Mouse (Mus musculus) liver, embryonic 15.5 days (tissue): ENCODE results near the gene Gadd45b. TPM values are rescaled to one million over a fixed set of nuclear protein-coding genes. Genes with fewer than 3 reads are reported as not detected.
A peak's percentile ranks its signal among the peaks of the same experiment; 100 is the strongest.

Source experiments
- ATAC-seq: fragments of 200-750 bp; cut with Nextera tagmentation; 2 replicates; pipeline ENCODE4 v1.8.0; 2017; ENCODE audit warnings: moderate number of reproducible peaks, mild to moderate bottlenecking, moderate library complexity; ENCODE audit not compliant: insufficient read depth
- H3K27ac ChIP-seq: fragments of 300-500 bp; sonication (generic); replicated peaks from 2 replicates; pipeline ENCODE4 v1.5.1; 2015; ENCODE audit warnings: mild to moderate bottlenecking, inconsistent platforms
- H3K27me3 ChIP-seq: fragments of 300-500 bp; sonication (generic); 2 replicates; pipeline ENCODE4 v1.6.1; 2015; ENCODE audit warnings: mild to moderate bottlenecking, inconsistent platforms
- H3K36me3 ChIP-seq: fragments of 300-500 bp; sonication (generic); replicated peaks from 2 replicates; pipeline ENCODE4 v1.6.1; 2015; ENCODE audit warnings: moderate library complexity, mild to moderate bottlenecking, inconsistent platforms
- H3K4me1 ChIP-seq: fragments of 300-500 bp; sonication (generic); replicated peaks from 2 replicates; pipeline ENCODE4 v1.6.1; 2015; ENCODE audit warnings: inconsistent platforms
- H3K4me2 ChIP-seq: fragments of 300-500 bp; sonication (generic); 2 replicates; pipeline ENCODE4 v1.6.1; 2015; ENCODE audit warnings: moderate library complexity, mild to moderate bottlenecking, inconsistent platforms
- H3K4me3 ChIP-seq: fragments of 300-500 bp; sonication (generic); replicated peaks from 2 replicates; pipeline ENCODE4 v1.5.1; 2015; ENCODE audit warnings: mild to moderate bottlenecking, inconsistent platforms
- H3K9ac ChIP-seq: fragments of 300-500 bp; sonication (generic); 2 replicates; pipeline ENCODE4 v1.6.1; 2015; ENCODE audit warnings: moderate library complexity, mild to moderate bottlenecking, inconsistent platforms
- H3K9me3 ChIP-seq: fragments of 300-500 bp; sonication (generic); replicated peaks from 2 replicates; pipeline ENCODE4 v1.6.1; 2016; ENCODE audit warnings: inconsistent platforms
- WGBS: fragments of 180-500 bp; shearing (Covaris S2); methylation state at CpG from one replicate; pipeline ENCODE4 v1.1.7; 2015; ENCODE audit warnings: mixed read lengths; ENCODE audit not compliant: insufficient replicate concordance; 5-methylcytosine and 5-hydroxymethylcytosine counted together
- polyA plus RNA-seq: library from polyadenylated mRNA; unstranded; fragments of >200 nt; fragmentation: Nextera tagmentation; extraction: Ambion mirVana; gene quantifications from 2 replicates; pipeline ENCODE4 v1.2.1, GENCODE M21; 2015

Gene Gadd45b
- polyA plus RNA-seq = 3.8 and 4.0 TPM in 2 replicates

GRCm38 (mm10) chr10:80929299-80930226 is at the start of gene Gadd45b:
Gene Gadd45b (plus strand): TSS chr10:80930073.
- Histone ChIP-seq H3K9ac (peak within 1 kb of the TSS; percentile 54), H3K27me3 (peaks cover 63% of the 10 kb centered on the region), H3K4me1 (peaks cover 58% of the 10 kb centered on the region), H3K36me3 (no peaks in the 10 kb centered on the region), H3K27ac (peak within 1 kb of the TSS; percentile 53), H3K4me2 (peak within 1 kb of the TSS; percentile 93), H3K4me3 (peak within 1 kb of the TSS; percentile 60), H3K9me3 (no peaks in the 10 kb centered on the region)
- ATAC-seq = peak; percentile 77
- WGBS = under 1% methylated on average over 56 of the region's 56 CpGs

GRCm38 (mm10) chr10:80880131-80880641 is 49.7 kb upstream of the Gadd45b start:
- ATAC-seq = peak; percentile 93
- Histone ChIP-seq H3K9me3 (no peaks in the 10 kb centered on the region), H3K27ac (peak overlapping the region; percentile 83), H3K4me2 (peak overlapping the region; percentile 51), H3K4me3 (no peak overlapping the region; the same call in 1 of the 2 replicates), H3K4me1 (peaks cover 53% of the 10 kb centered on the region), H3K9ac (peak overlapping the region; percentile 23; the same call in 1 of the 2 replicates), H3K27me3 (0 out of 2 replicates have a peak, but pooled peaks cover 3% of the 10 kb centered on the region), H3K36me3 (no peaks in the 10 kb centered on the region)
- WGBS = 2% methylated on average over 5 of the region's 5 CpGs

GRCm38 (mm10) chr10:80880901-80881300 is 49.0 kb upstream of the Gadd45b start:
- H3K27ac ChIP-seq = peak overlapping the region; percentile 83
- ATAC-seq = no peak
- H3K4me2 ChIP-seq = peak overlapping the region; percentile 51
- H3K4me3 ChIP-seq = no peak overlapping the region
- 0 out of 2 replicates have a peak, but pooled peaks cover 9% of the 10 kb centered on the region for H3K27me3 ChIP-seq
- no peaks in the 10 kb centered on the region for H3K9me3 ChIP-seq
- no peak overlapping the region for H3K9ac ChIP-seq
- H3K4me1 ChIP-seq = peaks cover 48% of the 10 kb centered on the region
- no peaks in the 10 kb centered on the region for H3K36me3 ChIP-seq
- 62% methylated on average over 2 of the region's 2 CpGs for WGBS

- H3K27me3 ChIP-seq = 0 out of 2 replicates have a peak, but pooled peaks cover 9% of the 10 kb centered on the region
- peaks cover 44% of the 10 kb centered on the region for H3K4me1 ChIP-seq
- no peak overlapping the region for H3K27ac ChIP-seq
- ATAC-seq = no peak
- no peak overlapping the region for H3K4me2 ChIP-seq
- H3K9me3 ChIP-seq = no peaks in the 10 kb centered on the region
- H3K4me3 ChIP-seq = no peak overlapping the region
- no peak overlapping the region for H3K9ac ChIP-seq
- WGBS = 20% methylated on average over 10 of the region's 10 CpGs
- no peaks in the 10 kb centered on the region for H3K36me3 ChIP-seq
Measured at GRCm38 (mm10) chr10:80881301-80881700, 48.6 kb upstream of the Gadd45b start.

GRCm38 (mm10) chr10:80887181-80887580 is 42.7 kb upstream of the Gadd45b start:
- Histone ChIP-seq H3K9me3 (no peaks in the 10 kb centered on the region), H3K9ac (no peak overlapping the region), H3K4me3 (no peak overlapping the region), H3K27ac (no peak overlapping the region), H3K27me3 (peaks cover 52% of the 10 kb centered on the region), H3K36me3 (no peaks in the 10 kb centered on the region), H3K4me2 (no peak overlapping the region), H3K4me1 (no peaks in the 10 kb centered on the region)
- WGBS = 43% methylated on average over 11 of the region's 11 CpGs
- ATAC-seq = no peak

- Histone ChIP-seq H3K27me3 (peaks cover 15% of the 10 kb centered on the region), H3K4me1 (peaks cover 16% of the 10 kb centered on the region), H3K9ac (no peak overlapping the region), H3K36me3 (peaks cover 21% of the 10 kb centered on the region), H3K9me3 (no peaks in the 10 kb centered on the region), H3K4me2 (no peak overlapping the region), H3K4me3 (no peak overlapping the region), H3K27ac (no peak overlapping the region)
- WGBS = 81% methylated on average over 7 of the region's 7 CpGs
- ATAC-seq = no peak
Measured at GRCm38 (mm10) chr10:80895100-80895499, 34.8 kb upstream of the Gadd45b start.

GRCm38 (mm10) chr10:80895697-80896096 is 34.2 kb upstream of the Gadd45b start:
- no peak overlapping the region for H3K9ac ChIP-seq
- H3K36me3 ChIP-seq = peaks cover 21% of the 10 kb centered on the region
- H3K27me3 ChIP-seq = peaks cover 9% of the 10 kb centered on the region
- ATAC-seq = no peak
- no peaks in the 10 kb centered on the region for H3K9me3 ChIP-seq
- H3K27ac ChIP-seq = no peak overlapping the region
- peaks cover 18% of the 10 kb centered on the region for H3K4me1 ChIP-seq
- WGBS = 56% methylated on average over 6 of the region's 6 CpGs
- no peak overlapping the region for H3K4me3 ChIP-seq
- H3K4me2 ChIP-seq = no peak overlapping the region

GRCm38 (mm10) chr10:80896581-80897485 is 33.0 kb upstream of the Gadd45b start:
- no peak overlapping the region for H3K27ac ChIP-seq
- ATAC-seq = no peak
- no peak overlapping the region for H3K4me2 ChIP-seq
- 66% methylated on average over 24 of the region's 24 CpGs for WGBS
- H3K4me1 ChIP-seq = peaks cover 23% of the 10 kb centered on the region
- no peak overlapping the region for H3K4me3 ChIP-seq
- no peaks in the 10 kb centered on the region for H3K9me3 ChIP-seq
- H3K27me3 ChIP-seq = peaks cover 4% of the 10 kb centered on the region; the same call in 1 of the 2 replicates
- H3K9ac ChIP-seq = no peak overlapping the region
- peaks cover 21% of the 10 kb centered on the region for H3K36me3 ChIP-seq

- H3K9ac ChIP-seq = no peak overlapping the region
- H3K27ac ChIP-seq = no peak overlapping the region
- no peaks in the 10 kb centered on the region for H3K27me3 ChIP-seq
- no peak overlapping the region for H3K4me3 ChIP-seq
- H3K4me1 ChIP-seq = peaks cover 23% of the 10 kb centered on the region
- H3K36me3 ChIP-seq = peaks cover 22% of the 10 kb centered on the region
- no peak for ATAC-seq
- WGBS = 57% methylated on average over 41 of the region's 41 CpGs
- H3K9me3 ChIP-seq = no peaks in the 10 kb centered on the region
- no peak overlapping the region for H3K4me2 ChIP-seq
Measured at GRCm38 (mm10) chr10:80897861-80898510, 31.9 kb upstream of the Gadd45b start.

GRCm38 (mm10) chr10:80899074-80899473 is 30.8 kb upstream of the Gadd45b start:
- no peak for ATAC-seq
- Histone ChIP-seq H3K4me2 (peak overlapping the region; percentile 98), H3K4me1 (peaks cover 23% of the 10 kb centered on the region), H3K27me3 (no peaks in the 10 kb centered on the region), H3K9ac (no peak overlapping the region; the same call in 1 of the 2 replicates), H3K4me3 (peak overlapping the region; percentile 99; the same call in 1 of the 2 replicates), H3K27ac (no peak overlapping the region), H3K36me3 (peaks cover 33% of the 10 kb centered on the region), H3K9me3 (no peaks in the 10 kb centered on the region)
- 77% methylated on average over 8 of the region's 8 CpGs for WGBS
